Mouse (Mus musculus) testis, adult 2 months (tissue): ENCODE measurements around the gene Tgfa.

Source experiments
- CTCF ChIP-seq: fragments of 200-500 bp; IDR thresholded peaks from 2 replicates; pipeline ENCODE4 v1.5.1; 2012; ENCODE audit warnings: low read depth, mild to moderate bottlenecking, inconsistent platforms, low read length, moderate library complexity; ENCODE audit not compliant: control insufficient read depth, insufficient read depth, insufficient replicate concordance
- POLR2A ChIP-seq: fragments of 200-500 bp; IDR thresholded peaks from 2 replicates; pipeline ENCODE4 v1.6.1; 2012; ENCODE audit warnings: low read depth, mild to moderate bottlenecking, inconsistent platforms, low read length, moderate library complexity; ENCODE audit not compliant: control insufficient read depth

DNA sequence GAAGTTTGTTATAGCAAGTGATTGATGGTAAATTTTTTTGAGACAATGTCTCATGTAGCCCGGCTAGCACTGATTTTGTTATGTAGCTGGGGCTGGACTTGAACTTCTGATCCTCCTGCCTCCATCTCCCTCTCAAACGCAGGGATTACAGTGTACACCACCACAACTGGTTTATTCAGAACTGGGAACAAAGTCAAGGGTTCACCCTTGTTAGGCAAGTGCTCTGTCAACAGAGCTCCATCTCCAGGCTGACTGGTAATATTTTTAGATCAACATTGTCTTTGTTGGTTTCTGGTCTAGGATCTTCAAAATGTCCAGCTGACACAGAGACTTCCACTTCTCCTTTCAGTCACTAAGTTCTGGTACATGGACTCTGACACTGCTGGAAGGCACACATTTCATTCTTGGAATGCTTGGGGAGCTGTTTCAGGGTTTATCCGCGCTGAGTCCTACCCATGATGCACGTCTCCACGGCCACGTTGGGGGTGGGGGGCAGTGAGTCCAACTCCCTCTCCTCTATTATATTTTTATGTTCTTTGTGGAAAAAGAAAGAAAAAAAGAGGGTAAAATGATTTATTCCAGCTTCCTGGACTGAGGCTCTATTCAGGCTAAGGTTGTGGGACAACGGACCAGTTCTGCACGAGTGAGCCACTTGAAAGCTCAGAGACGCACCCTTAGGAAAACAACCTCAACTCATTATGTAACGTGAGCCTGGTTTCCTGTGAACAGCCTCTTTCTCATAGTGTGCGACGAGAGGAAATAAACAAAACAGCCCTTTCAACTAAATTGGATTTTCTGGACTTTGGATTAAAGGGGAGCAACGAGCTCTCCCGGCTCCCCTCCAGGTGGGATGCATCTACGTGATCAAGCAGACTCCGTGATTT lies 14.4 kb downstream of the Tgfa start:
- TF ChIP-seq POLR2A (no peak), CTCF (no peak)
